Mouse (Mus musculus): Measurements from ENCODE around the gene Eme2. TPM values are rescaled to one million over a fixed set of nuclear protein-coding genes. Genes with fewer than 3 reads are reported as not detected.

Gene Eme2
- polyA plus RNA-seq, 1 experiment from 2014 or later, result 24.2 TPM

GRCm38 (mm10) chr17:24933163-24933562 lies 38.3 kb upstream of the Eme2 start:
- WGBS, result 81% methylated on average over 4 of the region's 4 CpGs
- no peak overlapping the region for H3K9ac ChIP-seq (ENCODE audit: low read depth, low read length)
- H3K27me3 ChIP-seq (ENCODE audit: control insufficient read depth, insufficient read depth, low read length), result no peaks in the 10 kb centered on the region
- no peak overlapping the region for H3K27ac ChIP-seq (ENCODE audit: low read depth, low read length)
- H3K9me3 ChIP-seq (ENCODE audit: control insufficient read depth, low read length), result no peaks in the 10 kb centered on the region
- H3K4me1 ChIP-seq (replicated peaks; ENCODE audit: control insufficient read depth, insufficient read depth, low read length), result peaks cover 6% of the 10 kb centered on the region; the same call in 1 of the 2 replicates
- ATAC-seq (ENCODE audit: low FRiP score) (no peak), DNase-seq (ENCODE audit: low spot score) (no peak)
- H3K4me3 ChIP-seq (ENCODE audit: low read depth, low read length), result no peak overlapping the region
- H3K4me2 ChIP-seq (replicated peaks; ENCODE audit: low read depth, low read length), result no peak overlapping the region
- no peaks in the 10 kb centered on the region for H3K36me3 ChIP-seq (ENCODE audit: control insufficient read depth, insufficient read depth, low read length)

DNA sequence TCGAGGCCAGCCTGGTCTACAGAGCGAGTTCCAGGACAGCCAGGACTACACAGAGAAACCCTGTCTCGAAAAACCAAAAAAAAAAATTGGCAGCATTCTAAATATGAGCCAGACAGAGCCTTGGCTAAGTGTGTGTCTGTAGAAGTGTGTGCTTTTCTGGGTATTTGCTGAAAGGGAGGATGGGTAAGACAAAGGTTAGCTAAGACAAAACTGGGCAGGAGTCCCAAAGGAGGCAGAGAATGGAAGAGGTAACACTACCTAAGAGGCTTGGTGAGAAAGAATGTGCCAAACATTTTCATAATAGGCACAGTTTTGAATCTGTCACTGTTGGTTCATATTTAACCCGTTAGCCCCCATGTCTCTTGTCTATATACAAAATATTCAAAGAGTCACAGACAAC lies 37.5 kb upstream of the Eme2 start:
- H3K27me3 ChIP-seq (ENCODE audit: control insufficient read depth, insufficient read depth, low read length), result no peaks in the 10 kb centered on the region
- no peak overlapping the region for H3K4me3 ChIP-seq (ENCODE audit: low read depth, low read length)
- no peaks in the 10 kb centered on the region for H3K9me3 ChIP-seq (ENCODE audit: control insufficient read depth, low read length)
- peaks cover 6% of the 10 kb centered on the region; the same call in 1 of the 2 replicates for H3K4me1 ChIP-seq (replicated peaks; ENCODE audit: control insufficient read depth, insufficient read depth, low read length)
- ATAC-seq (ENCODE audit: low FRiP score), result no peak
- no peak for DNase-seq (ENCODE audit: low spot score)
- no peaks in the 10 kb centered on the region for H3K36me3 ChIP-seq (ENCODE audit: control insufficient read depth, insufficient read depth, low read length)
- H3K9ac ChIP-seq (ENCODE audit: low read depth, low read length), result no peak overlapping the region
- no peak overlapping the region for H3K27ac ChIP-seq (ENCODE audit: low read depth, low read length)
- H3K4me2 ChIP-seq (replicated peaks; ENCODE audit: low read depth, low read length), result no peak overlapping the region
- 93% methylated on average over 4 of the region's 4 CpGs for WGBS

- DNase-seq (ENCODE audit: low spot score) (no peak), ATAC-seq (ENCODE audit: low FRiP score) (no peak)
- H3K4me1 ChIP-seq (replicated peaks; ENCODE audit: control insufficient read depth, insufficient read depth, low read length), result 0 out of 2 replicates have a peak, but pooled peaks cover 3% of the 10 kb centered on the region
- H3K27ac ChIP-seq (ENCODE audit: low read depth, low read length), result no peak overlapping the region
- no peak overlapping the region for H3K4me3 ChIP-seq (ENCODE audit: low read depth, low read length)
- no peaks in the 10 kb centered on the region for H3K9me3 ChIP-seq (ENCODE audit: control insufficient read depth, low read length)
- H3K36me3 ChIP-seq (ENCODE audit: control insufficient read depth, insufficient read depth, low read length), result peaks cover 2% of the 10 kb centered on the region; the same call in 1 of the 2 replicates
- H3K27me3 ChIP-seq (ENCODE audit: control insufficient read depth, insufficient read depth, low read length), result no peaks in the 10 kb centered on the region
- no peak overlapping the region for H3K9ac ChIP-seq (ENCODE audit: low read depth, low read length)
- WGBS, result 91% methylated on average over 1 of the region's 1 CpGs
- no peak overlapping the region for H3K4me2 ChIP-seq (replicated peaks; ENCODE audit: low read depth, low read length)
Observed at GRCm38 (mm10) chr17:24929506-24929905, 34.6 kb upstream of the Eme2 start.

- Histone ChIP-seq H3K4me1 (replicated peaks; ENCODE audit: control insufficient read depth, insufficient read depth, low read length) (no peaks in the 10 kb centered on the region), H3K27me3 (ENCODE audit: control insufficient read depth, insufficient read depth, low read length) (no peaks in the 10 kb centered on the region), H3K36me3 (ENCODE audit: control insufficient read depth, insufficient read depth, low read length) (peaks cover 20% of the 10 kb centered on the region; the same call in 1 of the 2 replicates)
Observed at GRCm38 (mm10) chr17:24923246-24923645, 28.4 kb upstream of the Eme2 start.

DNA sequence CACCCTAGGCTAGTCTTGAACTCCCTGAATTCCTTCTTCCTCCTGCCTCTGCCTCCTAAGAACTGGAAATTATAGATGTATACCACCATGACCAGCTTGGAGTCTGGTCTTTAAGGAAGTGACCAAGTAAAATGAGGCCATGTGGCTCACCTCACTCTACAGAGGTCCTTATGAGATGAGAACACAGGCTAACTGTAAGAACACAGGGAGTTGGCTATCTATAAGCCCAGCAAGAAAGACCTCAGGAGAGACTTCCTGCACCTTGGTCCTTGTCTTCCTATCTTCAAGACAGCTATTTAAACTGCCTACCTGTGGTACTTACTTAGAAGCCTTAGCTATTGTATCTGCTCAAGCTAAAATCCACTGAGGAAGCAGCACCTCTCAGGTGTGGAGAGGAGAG lies 19.1 kb upstream of the Eme2 start:
- Histone ChIP-seq H3K36me3 (ENCODE audit: control insufficient read depth, insufficient read depth, low read length) (peaks cover 14% of the 10 kb centered on the region), H3K4me2 (replicated peaks; ENCODE audit: low read depth, low read length) (no peak overlapping the region), H3K4me1 (replicated peaks; ENCODE audit: control insufficient read depth, insufficient read depth, low read length) (no peaks in the 10 kb centered on the region), H3K4me3 (ENCODE audit: low read depth, low read length) (no peak overlapping the region), H3K27me3 (ENCODE audit: control insufficient read depth, insufficient read depth, low read length) (no peaks in the 10 kb centered on the region), H3K9me3 (ENCODE audit: control insufficient read depth, low read length) (no peaks in the 10 kb centered on the region), H3K27ac (ENCODE audit: low read depth, low read length) (no peak overlapping the region), H3K9ac (ENCODE audit: low read depth, low read length) (no peak overlapping the region)
- DNase-seq (ENCODE audit: low spot score), result no peak
- no peak for ATAC-seq (ENCODE audit: low FRiP score)

More at GRCm38 (mm10) chr17:24923246-24923645, 28.4 kb upstream of the Eme2 start:
- Histone ChIP-seq H3K9ac (ENCODE audit: low read depth, low read length) (no peak overlapping the region), H3K9me3 (ENCODE audit: control insufficient read depth, low read length) (no peaks in the 10 kb centered on the region), H3K4me3 (ENCODE audit: low read depth, low read length) (no peak overlapping the region), H3K4me2 (replicated peaks; ENCODE audit: low read depth, low read length) (no peak overlapping the region), H3K27ac (ENCODE audit: low read depth, low read length) (no peak overlapping the region)
- ATAC-seq (ENCODE audit: low FRiP score), result no peak
- DNase-seq (ENCODE audit: low spot score), result no peak
- WGBS, result 100% methylated on average over 1 of the region's 1 CpGs

DNA sequence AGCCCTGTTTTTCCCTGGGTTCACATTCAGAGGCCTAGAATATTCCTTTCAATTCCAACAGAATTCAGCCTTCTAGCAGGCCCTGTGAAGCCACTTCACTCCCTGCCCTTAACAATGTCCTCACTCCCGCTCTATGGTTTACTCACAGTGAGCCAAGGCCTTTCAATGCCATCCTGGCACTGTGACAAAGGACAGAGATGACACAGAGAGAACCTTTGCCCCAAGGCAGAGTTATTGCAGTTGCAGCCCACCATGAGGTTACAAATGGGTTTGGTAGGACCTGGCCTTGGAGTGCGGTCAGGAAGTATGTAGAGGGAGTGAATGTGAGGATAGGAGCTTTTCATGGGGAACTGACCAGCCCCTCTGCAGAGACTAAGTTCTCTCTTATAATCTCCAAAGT lies 12.7 kb upstream of the Eme2 start:
- no peaks in the 10 kb centered on the region for H3K4me1 ChIP-seq (replicated peaks; ENCODE audit: control insufficient read depth, insufficient read depth, low read length)
- no peaks in the 10 kb centered on the region for H3K27me3 ChIP-seq (ENCODE audit: control insufficient read depth, insufficient read depth, low read length)
- 93% methylated on average over 2 of the region's 2 CpGs for WGBS
- H3K4me2 ChIP-seq (replicated peaks; ENCODE audit: low read depth, low read length), result no peak overlapping the region
- DNase-seq (ENCODE audit: low spot score) (no peak), ATAC-seq (ENCODE audit: low FRiP score) (no peak)
- no peak overlapping the region for H3K9ac ChIP-seq (ENCODE audit: low read depth, low read length)
- H3K36me3 ChIP-seq (ENCODE audit: control insufficient read depth, insufficient read depth, low read length), result peaks cover 17% of the 10 kb centered on the region; the same call in 1 of the 2 replicates
- H3K4me3 ChIP-seq (ENCODE audit: low read depth, low read length), result no peak overlapping the region
- no peak overlapping the region for H3K27ac ChIP-seq (ENCODE audit: low read depth, low read length)
- no peaks in the 10 kb centered on the region for H3K9me3 ChIP-seq (ENCODE audit: control insufficient read depth, low read length)

DNA sequence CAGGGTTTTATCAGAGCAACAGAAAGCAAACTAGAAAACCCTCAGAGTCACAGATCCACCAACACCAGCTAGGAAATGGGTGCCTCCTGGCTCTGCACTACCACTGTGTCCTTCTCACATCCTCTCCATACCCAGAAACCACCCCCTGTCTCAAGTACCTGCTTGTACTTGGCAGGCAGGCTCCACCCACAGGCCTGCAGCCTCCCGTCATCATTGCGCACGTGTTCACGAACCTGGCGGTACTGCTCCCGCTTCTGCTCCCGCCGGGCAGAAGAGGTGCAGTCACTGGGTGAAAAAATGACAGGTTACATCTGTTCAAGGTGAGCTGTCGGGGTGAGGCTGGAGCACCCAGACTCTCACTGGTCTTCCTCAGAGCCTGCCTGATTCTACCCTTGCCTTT lies 8.9 kb upstream of the Eme2 start:
- Histone ChIP-seq H3K4me1 (replicated peaks; ENCODE audit: control insufficient read depth, insufficient read depth, low read length) (no peaks in the 10 kb centered on the region), H3K36me3 (ENCODE audit: control insufficient read depth, insufficient read depth, low read length) (peaks cover 35% of the 10 kb centered on the region), H3K9ac (ENCODE audit: low read depth, low read length) (no peak overlapping the region), H3K4me3 (ENCODE audit: low read depth, low read length) (no peak overlapping the region), H3K4me2 (replicated peaks; ENCODE audit: low read depth, low read length) (no peak overlapping the region), H3K27ac (ENCODE audit: low read depth, low read length) (no peak overlapping the region), H3K27me3 (ENCODE audit: control insufficient read depth, insufficient read depth, low read length) (no peaks in the 10 kb centered on the region), H3K9me3 (ENCODE audit: control insufficient read depth, low read length) (no peaks in the 10 kb centered on the region)
- WGBS, result 86% methylated on average over 9 of the region's 9 CpGs
- DNase-seq (ENCODE audit: low spot score) (no peak), ATAC-seq (ENCODE audit: low FRiP score) (no peak)

DNA sequence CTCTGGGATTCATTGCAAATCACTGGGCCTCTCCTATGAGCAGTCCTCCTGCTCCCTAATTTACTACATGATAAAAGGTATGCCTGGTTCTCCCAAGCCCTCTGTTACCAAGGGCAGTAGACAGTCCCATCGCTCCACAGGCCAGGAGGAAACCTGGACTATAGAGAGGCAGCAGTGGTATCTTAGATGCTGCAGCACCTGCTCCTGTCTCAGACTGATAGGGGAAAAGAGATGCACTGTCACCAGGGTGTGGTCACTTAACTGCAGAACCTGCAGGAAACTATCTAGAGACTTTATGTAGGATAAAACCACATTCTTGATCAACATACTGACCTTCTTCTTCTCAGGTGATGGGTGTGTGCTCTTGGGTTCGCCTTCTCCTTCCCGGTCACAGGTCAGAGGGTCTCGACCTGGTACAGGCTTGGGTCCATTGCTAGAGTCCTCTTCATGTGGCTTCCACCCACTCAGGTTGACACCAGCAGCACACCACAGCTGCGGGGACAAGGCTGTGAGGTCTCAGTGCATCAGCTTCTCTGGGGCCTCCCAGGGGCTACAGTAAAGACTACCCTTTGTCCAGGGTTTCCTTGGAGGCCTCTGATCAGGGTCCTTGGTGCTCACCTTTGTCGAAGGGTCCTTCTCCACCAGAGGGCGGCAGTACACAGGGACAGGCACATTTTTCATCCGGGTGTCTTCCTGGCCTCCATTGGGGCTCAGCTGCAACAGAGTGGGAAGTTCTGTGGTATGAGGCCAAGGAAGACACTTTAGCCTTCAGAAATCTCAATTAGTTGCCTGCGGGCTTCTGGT lies 8.0 kb upstream of the Eme2 start:
- H3K27me3 ChIP-seq (ENCODE audit: control insufficient read depth, insufficient read depth, low read length), result no peaks in the 10 kb centered on the region
- H3K36me3 ChIP-seq (ENCODE audit: control insufficient read depth, insufficient read depth, low read length), result peaks cover 40% of the 10 kb centered on the region
- H3K4me3 ChIP-seq (ENCODE audit: low read depth, low read length), result no peak overlapping the region
- no peaks in the 10 kb centered on the region for H3K9me3 ChIP-seq (ENCODE audit: control insufficient read depth, low read length)
- no peaks in the 10 kb centered on the region for H3K4me1 ChIP-seq (replicated peaks; ENCODE audit: control insufficient read depth, insufficient read depth, low read length)
- peak; percentile 52 for DNase-seq (ENCODE audit: low spot score)
- no peak overlapping the region for H3K9ac ChIP-seq (ENCODE audit: low read depth, low read length)
- no peak for ATAC-seq (ENCODE audit: low FRiP score)
- H3K27ac ChIP-seq (ENCODE audit: low read depth, low read length), result no peak overlapping the region
- no peak overlapping the region for H3K4me2 ChIP-seq (replicated peaks; ENCODE audit: low read depth, low read length)
- WGBS, result 74% methylated on average over 9 of the region's 9 CpGs

GRCm38 (mm10) chr17:24902124-24902523 lies 7.2 kb upstream of the Eme2 start:
- H3K4me1 ChIP-seq (replicated peaks; ENCODE audit: control insufficient read depth, insufficient read depth, low read length), result peaks cover 2% of the 10 kb centered on the region; the same call in 1 of the 2 replicates
- ATAC-seq (ENCODE audit: low FRiP score) (no peak), DNase-seq (ENCODE audit: low spot score) (no peak)
- no peaks in the 10 kb centered on the region for H3K9me3 ChIP-seq (ENCODE audit: control insufficient read depth, low read length)
- H3K4me3 ChIP-seq (ENCODE audit: low read depth, low read length), result no peak overlapping the region
- no peaks in the 10 kb centered on the region for H3K27me3 ChIP-seq (ENCODE audit: control insufficient read depth, insufficient read depth, low read length)
- no peak overlapping the region for H3K4me2 ChIP-seq (replicated peaks; ENCODE audit: low read depth, low read length)
- H3K36me3 ChIP-seq (ENCODE audit: control insufficient read depth, insufficient read depth, low read length), result peaks cover 44% of the 10 kb centered on the region
- no peak overlapping the region for H3K27ac ChIP-seq (ENCODE audit: low read depth, low read length)
- no peak overlapping the region for H3K9ac ChIP-seq (ENCODE audit: low read depth, low read length)
- 91% methylated on average over 5 of the region's 5 CpGs for WGBS
